Mouse (Mus musculus) right cerebral cortex, postnatal 36 days (tissue): Measurements from ENCODE around the gene Tmbim6.

Source experiments
- DNase-seq, 2 experiments: peaks; one replicate each; pipeline ENCODE4 v3.0.0; 2022; ENCODE audit warnings: low spot score in 2 of 2, mixed read lengths in 1 of 2

Tmbim6 gene

DNA sequence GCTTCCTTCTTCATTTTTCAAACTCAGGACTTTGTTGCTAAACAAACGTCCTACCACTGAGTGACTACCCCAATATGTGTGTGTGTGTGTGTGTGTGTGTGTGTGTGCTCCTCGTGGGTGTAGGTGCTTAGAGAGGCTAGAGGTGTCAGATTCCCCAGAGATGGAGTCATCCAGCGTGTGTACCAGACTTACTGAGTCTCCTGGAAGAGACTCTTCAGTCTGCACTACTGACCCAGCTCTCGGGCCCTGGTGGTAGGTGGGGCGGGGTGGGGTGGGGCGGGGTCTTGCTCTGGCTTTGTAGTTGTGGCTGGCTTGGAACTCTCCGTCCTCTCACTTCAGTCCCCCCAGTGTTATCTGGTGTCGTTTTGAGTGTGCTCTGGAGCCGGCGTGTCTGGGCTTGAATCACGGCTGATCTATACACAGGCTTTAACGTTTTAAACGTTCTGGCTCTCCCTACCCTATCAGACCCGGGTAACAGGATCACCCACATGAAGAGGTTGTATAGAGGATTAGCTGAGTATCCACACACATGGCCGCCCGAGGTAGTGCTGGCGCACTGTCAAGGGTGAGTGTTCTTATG, 25.1 kb downstream of the Tmbim6 start:
- DNase-seq, result no peak

GRCm38 (mm10) chr15:99420101-99420500, 27.4 kb downstream of the Tmbim6 start:
- DNase-seq, result no peak

DNA sequence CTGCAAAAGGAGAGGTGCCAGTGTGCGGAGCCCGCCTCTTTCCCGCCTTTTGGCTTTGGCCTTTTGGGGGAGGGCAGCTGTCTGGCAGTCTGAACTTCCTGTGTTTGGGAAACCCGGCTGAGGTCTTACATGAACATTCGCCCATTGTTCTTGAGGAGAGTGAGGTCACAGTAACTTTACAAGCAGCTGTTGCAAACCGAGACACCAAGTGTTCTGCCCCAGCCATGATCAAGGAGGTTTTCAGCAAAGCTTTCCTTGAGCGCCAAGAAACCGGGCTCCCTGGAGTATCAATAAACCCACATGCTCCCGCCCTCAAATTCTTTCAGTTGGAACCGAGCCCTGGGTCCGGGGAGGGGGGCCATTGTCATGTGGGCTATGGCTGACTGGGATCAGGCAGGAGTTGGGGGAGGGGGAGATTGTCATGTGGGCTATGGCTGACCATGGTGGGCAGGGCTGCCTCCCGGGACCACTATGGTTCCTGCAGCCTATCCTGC, 27.9 kb downstream of the Tmbim6 start:
- no peak for DNase-seq

GRCm38 (mm10) chr15:99421152-99421551, 28.5 kb downstream of the Tmbim6 start:
- no peak for DNase-seq

GRCm38 (mm10) chr15:99421676-99422075, 29.0 kb downstream of the Tmbim6 start:
- no peak for DNase-seq

DNA sequence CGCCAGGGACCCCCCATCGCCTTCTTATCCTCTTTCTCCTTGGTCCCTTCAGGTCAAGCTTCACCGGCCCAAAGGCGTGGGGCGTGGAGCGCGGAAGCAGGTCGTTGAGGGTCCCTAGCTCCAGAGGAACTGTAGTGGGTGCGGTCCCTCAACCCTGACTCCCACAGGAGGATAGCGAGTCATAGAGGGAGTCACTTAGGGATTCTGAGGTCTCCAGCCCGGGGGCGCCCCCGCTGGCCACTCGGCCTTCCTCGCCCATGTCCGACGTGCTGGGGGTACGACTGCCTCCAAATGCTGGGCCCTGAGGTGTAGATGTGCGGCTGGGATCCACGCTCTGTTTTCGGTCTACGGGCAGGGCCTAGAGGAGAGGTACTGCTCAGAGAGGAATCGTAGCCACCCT, 29.9 kb downstream of the Tmbim6 start:
- no peak for DNase-seq

DNA sequence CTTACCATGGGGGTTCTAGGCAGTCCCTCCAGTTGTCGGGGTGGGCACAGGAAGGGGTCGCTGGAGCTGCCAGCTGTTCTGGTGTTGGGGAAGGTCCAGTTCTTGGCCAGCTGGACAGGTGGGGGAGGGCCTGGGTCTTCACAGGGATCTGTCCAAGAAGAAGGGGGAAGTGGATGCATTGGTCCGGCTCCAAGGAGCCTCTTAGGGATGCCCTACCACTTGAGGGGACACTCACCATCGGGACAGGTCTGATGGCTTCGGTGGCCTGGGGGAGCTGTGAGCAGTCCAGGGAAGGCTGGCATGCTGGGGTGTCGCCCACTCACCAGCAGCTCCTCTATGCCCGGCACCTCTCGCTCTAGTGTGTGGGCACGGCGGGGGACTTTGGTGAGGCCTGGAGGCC, 30.4 kb downstream of the Tmbim6 start:
- no peak for DNase-seq

DNA sequence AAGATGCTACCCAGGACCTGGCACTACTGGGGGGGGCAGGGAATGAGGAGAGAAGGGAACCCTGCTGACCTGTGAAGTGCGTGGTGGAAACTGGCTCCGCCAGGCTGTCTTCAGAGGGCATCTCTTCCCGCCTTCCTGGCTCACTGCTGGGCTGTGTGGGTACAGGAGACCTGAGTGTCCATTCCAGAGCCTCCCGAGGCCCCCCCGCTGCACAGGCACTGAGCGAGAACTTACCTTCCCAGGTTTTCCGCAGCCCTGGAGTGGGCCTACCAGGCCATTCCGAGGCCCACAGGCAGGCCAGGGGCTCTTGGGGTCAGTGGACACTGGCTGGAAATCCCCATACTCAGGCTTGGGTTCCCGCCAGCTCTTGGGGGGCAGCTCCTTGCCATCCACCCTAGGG, 31.2 kb downstream of the Tmbim6 start:
- DNase-seq, result no peak

GRCm38 (mm10) chr15:99430394-99430793, 37.7 kb downstream of the Tmbim6 start:
- DNase-seq, result no peak

- no peak for DNase-seq
Measured at GRCm38 (mm10) chr15:99431063-99431462, 38.4 kb downstream of the Tmbim6 start.

DNA sequence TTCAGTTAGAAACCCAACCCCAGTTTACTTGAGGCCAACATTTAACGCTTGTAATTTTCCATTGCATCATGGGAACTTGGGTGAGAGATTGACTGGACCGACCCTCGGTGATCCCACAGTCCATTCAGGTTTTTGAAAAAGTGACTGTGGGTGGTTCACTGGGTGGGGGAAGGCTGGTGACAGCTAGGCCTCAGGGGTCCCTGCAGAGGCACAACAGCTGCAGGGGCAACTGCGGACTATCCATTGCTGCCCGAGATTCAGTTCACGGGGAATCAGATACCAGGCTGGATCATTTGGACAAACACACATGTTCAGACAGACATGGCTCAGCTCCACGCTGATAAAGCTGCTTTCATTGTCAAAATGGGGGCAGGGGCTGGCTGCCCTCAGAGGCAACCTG, 38.8 kb downstream of the Tmbim6 start:
- DNase-seq, result no peak

DNA sequence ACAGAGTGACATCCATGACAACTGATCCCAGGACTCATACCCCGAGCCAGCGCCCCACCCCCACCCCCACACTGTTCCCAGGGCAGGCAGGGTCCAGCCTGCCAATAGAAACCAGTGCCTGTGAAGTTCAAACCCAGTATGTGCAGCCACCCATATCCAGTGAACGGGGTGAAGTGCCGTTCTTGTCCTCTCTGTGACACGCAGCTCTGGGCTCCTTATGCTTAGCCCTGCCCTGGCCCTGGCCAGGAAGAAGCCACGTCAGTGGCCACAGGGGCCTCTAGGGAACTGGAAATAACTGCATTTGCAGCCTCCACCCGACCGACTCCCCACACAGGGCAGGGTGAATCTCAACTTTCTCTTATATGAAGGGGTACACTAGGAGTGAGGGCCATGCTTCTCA, 39.3 kb downstream of the Tmbim6 start:
- no peak for DNase-seq

- DNase-seq, result no peak
Measured at GRCm38 (mm10) chr15:99433081-99433718, 40.5 kb downstream of the Tmbim6 start.

GRCm38 (mm10) chr15:99433913-99434312, 41.2 kb downstream of the Tmbim6 start:
- no peak for DNase-seq

DNA sequence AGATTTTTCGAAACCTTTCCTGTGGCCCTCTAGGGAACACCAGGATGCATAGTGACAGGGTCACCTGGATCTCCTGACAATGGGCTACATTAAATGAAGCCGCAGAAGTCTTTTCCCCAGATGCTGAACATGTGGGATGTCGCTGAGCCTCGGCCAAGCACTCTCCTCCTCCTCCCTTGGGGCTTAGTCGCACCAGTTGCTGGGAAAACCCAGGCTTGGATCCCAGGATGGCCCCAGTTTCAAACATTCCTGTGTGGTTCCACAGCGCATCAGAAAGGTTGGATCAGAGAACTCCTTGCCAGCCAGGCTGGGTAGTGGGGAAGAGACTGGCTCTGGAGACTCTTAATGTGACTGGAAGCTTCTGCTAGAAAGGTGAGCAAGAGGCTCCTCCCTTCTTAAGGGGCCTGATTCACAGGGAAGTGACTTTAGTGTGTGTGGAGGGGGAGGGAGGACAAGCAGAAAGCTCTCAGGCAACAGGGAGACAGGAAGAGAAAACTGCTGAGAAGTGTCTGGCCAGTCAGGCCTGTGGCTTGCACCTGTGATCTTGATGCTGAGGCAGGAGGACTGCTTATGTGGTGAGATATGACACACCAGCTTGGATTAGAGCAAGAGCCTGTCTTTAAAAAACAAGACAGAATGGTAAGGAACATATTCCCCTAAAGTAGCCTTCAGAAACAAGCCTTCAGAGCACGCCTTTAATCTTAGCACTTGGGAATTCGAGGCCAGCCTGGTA, 46.5 kb downstream of the Tmbim6 start:
- DNase-seq, result no peak

DNA sequence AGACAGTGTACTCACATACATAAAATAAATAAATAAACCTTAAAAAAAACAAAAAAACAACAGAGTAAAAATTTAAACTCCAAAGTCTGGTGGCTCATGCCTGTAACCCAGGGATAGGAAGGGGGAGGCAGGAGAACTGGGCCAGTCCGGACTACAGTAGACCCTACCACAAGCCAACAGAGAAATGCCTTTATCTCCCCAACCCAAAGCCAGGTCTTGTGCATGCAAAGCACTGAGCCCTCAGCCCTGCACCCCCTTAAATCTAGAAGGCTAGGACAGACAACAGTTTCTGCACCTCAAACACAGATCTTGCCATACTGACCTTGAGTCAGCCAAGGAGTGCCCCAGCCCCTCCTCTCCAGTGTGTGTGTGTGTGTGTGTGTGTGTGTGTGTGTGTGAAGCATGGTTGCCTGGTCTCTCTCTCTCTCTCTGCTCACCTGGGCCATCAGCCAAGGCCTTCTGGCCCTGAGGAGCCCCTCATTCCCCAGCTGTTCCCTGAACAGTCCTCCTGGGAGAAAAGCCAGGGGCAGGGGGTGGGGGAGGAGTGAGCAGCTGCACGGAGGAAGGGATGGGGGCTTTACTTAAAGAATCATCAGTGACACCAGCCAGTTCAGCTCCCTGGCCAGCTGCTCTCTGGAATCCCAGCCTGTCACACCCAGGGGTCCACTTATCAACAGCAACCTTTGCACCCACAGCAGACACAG, 47.6 kb downstream of the Tmbim6 start:
- no peak for DNase-seq

DNA sequence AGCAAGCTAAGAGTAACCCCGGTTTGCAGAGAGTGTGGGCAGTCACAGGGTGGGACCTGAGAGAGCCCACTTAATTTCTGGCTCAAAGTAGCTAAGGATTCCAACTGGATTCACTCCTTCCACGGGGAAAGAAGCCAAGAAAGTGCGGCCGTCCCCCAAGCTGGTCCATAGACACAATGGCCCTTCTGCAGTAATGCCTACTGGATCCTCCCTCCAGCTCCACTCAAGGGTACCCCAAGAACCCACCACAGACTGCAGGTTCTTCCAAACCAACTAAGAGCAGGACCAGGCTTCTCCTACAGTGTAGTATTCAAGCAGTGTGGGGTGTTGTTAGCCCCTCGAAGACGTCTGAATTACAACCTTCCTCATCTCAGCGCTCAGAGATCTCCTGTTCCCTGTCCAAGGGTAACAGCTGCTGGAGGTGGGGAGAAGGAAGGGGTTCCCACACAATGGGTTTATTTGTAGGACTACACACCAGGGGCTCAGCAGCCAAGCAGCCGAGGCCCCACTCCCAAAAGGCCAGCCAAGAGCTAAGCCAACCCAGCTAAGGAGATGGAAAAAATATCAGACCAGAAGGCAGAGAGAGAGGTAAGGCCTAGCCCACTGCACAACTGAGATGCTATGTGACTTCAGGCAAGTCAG, 48.3 kb downstream of the Tmbim6 start:
- DNase-seq, result no peak

- DNase-seq, result no peak
Measured at GRCm38 (mm10) chr15:99442358-99442757, 49.7 kb downstream of the Tmbim6 start.

- DNase-seq, result no peak
Measured at GRCm38 (mm10) chr15:99445567-99445966, 52.9 kb downstream of the Tmbim6 start.

DNA sequence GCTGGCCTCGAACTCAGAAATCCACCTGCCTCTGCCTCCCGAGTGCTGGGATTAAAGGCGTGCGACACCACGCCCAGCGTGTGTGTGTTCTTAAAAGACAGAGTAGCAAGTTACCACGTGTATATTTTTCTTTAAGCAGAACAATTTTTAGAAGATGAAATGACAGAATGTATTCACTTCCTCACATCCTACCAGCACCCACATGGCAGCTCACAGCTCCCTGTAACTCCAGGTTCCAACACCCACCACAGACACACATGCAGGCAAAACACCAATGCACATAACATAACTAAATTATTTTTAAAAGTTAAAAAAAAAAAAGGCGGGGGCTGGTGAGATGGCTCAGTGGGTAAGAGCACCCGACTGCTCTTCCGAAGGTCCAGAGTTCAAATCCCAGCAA, 53.5 kb downstream of the Tmbim6 start:
- DNase-seq, result peak in 1 of 2 experiments; percentile 37

GRCm38 (mm10) chr15:99449131-99449750, 56.6 kb downstream of the Tmbim6 start:
- DNase-seq, result peak; percentile 51 to 61
